Mouse (Mus musculus) adrenal gland, adult 2 months (tissue): ENCODE results near the gene Rnf32. TPM values are rescaled to one million over a fixed set of nuclear protein-coding genes. Genes with fewer than 3 reads are reported as not detected.

Experiments
- DNase-seq: peaks from one replicate; pipeline ENCODE4 v3.0.0; 2021
- long read RNA-seq: library from polyadenylated mRNA; stranded (forward); transcript quantifications from one replicate; pipeline ENCODE4 v2.0.0, GENCODE M21; 2021
- polyA plus RNA-seq: library from polyadenylated mRNA; depleted of rRNA; stranded (reverse); fragments of >200 nt; gene quantifications from 2 replicates; pipeline ENCODE4 v1.2.3, GENCODE M21; 2012; rRNA removed
- total RNA-seq, 2 experiments: library from RNA; stranded (reverse); gene quantifications; 2 replicates each; pipeline ENCODE4 v1.2.3; 2021

Rnf32 gene
- total RNA-seq = 1 to 10 TPM; 4.7 to 5.4 TPM
- polyA plus RNA-seq = 1.6 and 2.2 TPM in 2 replicates
- long read RNA-seq, partial matches to known transcripts = 1 of 3 reads
- long read RNA-seq, other reads (novel, unspliced or antisense) = 0 of 3 reads

DNA sequence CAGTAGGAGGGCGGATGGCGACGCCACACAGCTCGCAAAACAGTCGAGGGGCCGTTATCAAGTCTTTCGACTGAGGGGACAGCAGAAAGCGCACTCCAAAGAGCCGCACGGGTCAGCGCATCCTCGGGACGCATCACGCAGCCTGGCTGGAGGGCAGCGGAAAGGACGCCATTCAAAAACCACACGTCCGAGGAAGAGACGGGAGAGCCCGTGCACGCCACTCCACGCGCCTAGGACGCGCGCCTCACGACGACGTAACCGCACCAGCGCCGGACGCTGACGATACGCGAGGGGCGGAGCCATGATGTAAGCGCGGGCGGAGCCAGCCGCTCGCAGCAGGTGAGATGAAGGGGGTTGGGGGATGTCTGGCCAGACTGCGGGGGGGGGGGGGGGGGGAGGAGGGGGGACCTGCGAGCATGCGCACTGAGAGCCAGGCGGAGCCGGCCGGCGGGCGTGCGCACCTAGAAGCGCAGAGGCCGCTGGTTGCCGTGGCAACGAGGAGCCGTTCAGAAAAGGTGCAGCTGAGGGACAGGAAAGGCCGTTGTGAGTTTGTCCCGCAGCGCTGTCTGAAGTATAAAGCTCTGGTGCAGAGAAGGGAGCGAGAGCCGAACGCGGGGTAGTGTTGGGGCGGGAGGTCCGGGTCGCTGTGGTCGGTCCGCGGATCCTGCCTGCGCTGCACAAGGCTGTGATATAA lies at the start of gene Rnf32:
Gene Rnf32 (plus strand): TSS at position 423 of the 694 bp plus-strand sequence.
- peak; percentile 92 for DNase-seq

- DNase-seq = no peak
These were observed 45.6 kb upstream of the Rnf32 start for GRCm38 (mm10) chr5:29150146-29150545.

- no peak for DNase-seq
These were observed 35.9 kb upstream of the Rnf32 start for GRCm38 (mm10) chr5:29159849-29160248.

- no peak for DNase-seq
These were observed 28.8 kb upstream of the Rnf32 start for GRCm38 (mm10) chr5:29166947-29167346.

- DNase-seq = no peak
These were observed 25.6 kb upstream of the Rnf32 start for GRCm38 (mm10) chr5:29170193-29170592.

DNA sequence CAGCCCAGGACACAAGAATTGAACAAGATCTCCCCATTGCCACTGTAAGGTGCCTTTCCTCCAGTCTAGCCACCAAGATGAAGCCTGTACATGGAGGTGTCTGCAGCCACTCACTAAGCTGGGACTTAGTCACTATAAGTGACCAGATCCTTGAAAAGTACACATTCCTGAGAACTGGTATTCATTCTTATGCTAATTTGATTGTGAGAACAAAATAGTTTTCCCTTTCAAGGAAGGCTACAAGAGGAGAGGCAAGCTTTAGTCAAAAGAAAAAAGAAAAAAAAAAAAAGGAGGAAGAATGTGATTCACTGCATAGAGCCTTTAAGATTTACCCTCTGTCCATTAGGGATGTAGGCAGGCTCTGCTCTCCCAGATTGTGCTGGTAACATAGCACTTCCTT lies 24.6 kb upstream of the Rnf32 start:
- no peak for DNase-seq

DNA sequence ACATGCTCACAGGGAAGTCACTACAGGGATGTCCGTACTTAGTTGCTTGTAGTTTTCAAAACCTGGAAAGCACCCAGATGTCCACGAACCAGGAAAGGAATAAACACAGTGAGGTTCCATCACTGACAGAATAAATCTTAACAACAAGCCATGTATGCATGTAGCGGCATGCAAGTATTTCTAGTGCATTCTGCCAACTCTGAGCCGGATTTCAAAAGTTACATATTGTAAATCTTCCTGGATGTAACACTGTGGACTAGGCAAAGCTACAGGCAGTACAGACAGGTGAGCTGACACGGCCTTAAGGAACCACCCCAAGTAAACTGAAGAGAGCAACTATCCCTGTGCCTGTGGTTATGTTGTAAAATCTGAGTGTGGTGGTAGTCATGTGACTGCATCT lies 9.0 kb upstream of the Rnf32 start:
- no peak for DNase-seq

GRCm38 (mm10) chr5:29195231-29195569 lies 592 bp upstream of the Rnf32 start:
- DNase-seq = no peak

GRCm38 (mm10) chr5:29196264-29196658 lies 469 bp downstream of the Rnf32 start:
- no peak for DNase-seq

DNA sequence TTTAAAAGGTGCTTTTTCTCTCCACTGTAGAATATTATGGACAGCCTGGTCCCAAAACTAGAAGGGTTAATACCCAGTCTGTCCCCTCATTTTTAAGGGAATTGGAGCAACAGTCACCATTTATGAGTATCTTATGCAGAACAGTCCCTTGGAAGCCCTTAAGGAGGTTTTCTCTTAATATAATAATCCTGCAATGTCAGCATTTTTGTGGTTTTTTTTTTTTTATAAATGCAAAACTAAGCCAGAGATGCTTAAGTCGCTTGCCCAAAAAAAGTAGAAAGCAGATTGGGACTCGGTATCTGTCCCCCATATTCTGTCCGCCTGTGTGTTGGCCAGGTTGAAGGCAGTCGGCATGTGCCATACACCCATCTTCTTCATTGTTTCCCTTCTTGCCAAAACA lies 1.4 kb downstream of the Rnf32 start:
- DNase-seq = no peak

GRCm38 (mm10) chr5:29198960-29199488 lies 3.2 kb downstream of the Rnf32 start:
- no peak for DNase-seq

DNA sequence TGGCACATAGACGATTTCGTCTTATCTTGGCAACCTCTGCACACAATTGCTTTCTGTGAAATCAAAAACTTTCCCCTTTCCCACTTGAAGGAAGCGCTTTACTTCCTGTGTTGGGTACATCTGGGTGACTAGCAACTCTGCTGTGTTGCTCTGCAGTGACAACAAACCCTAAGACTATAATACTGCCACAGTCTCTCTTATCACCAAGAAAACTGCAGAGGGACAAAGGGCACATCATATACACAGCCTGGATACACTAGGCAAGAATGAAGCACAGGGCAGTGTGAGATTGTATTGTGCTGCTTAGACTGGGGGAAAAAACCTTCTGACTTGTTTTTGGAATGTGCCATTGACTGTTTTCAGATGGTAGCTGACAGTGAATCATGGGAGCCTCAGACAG lies 4.1 kb downstream of the Rnf32 start:
- no peak for DNase-seq

DNA sequence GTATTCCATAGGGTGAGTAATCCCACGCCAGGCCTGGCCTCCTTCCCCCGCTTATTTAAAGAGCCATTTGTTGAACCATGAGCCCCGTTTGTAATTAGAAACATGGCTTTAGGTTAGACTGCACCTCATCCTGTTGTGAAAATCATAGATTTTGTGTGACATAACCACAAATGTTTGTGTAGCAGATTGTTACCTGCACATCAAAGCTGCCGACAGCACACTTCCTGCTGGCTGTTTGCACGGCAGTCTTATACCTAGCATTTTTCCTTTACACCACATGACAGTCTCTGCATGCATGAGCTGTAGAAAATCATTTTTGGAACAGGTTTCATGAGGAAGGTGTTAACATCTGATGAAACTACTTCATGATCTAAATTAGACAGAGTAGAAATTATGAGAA lies 9.9 kb downstream of the Rnf32 start:
- DNase-seq = no peak

DNA sequence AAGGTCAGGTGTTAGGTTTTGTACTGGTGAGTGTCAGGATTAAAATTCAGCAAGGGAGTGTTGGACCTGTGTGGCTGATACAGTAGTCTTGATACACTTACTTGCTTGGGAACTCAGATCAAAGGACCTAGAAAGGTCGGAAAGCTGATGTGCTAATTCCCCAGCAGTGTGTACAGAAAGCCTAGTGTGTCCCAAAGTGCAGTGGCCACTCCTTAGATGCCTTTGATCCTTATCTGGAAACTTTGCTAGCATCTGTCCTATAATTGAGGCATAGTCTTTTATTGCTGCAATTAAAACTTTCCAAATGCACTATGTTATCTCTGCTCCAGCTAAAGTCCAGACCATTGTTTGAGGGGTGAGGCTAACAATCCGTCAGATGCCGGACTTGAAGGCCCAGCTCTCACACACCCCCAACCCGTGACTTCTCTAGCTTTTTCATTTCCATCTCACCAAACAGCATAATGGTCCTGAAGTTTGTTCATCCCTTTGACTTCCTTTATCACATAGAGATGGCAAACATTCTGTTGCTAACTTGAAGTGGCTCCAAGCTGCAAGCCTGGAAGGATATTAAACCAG lies 16.3 kb downstream of the Rnf32 start:
- DNase-seq = no peak

GRCm38 (mm10) chr5:29217997-29218396 lies 22.2 kb downstream of the Rnf32 start:
- no peak for DNase-seq

GRCm38 (mm10) chr5:29224089-29224488 lies 28.3 kb downstream of the Rnf32 start:
- no peak for DNase-seq

DNA sequence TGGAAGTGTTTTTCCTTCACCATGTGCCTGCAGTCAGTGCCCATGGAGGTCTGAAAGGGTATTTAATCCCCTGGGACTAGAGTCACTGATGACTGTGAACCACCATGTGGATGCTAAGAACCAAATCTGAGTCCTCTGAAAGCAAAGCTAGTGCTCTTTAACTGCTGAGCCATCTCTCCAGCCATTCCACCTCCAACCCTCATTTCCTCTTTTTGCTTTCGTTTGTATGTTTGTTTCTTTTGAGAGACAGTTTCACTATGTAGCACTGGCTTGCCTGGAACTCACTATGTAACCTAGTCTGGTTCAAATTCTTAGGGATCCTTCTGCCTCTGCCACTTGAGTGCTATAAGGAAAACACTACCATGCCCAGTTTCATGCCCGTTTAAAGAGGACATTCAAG lies 34.7 kb downstream of the Rnf32 start:
- DNase-seq = no peak

DNA sequence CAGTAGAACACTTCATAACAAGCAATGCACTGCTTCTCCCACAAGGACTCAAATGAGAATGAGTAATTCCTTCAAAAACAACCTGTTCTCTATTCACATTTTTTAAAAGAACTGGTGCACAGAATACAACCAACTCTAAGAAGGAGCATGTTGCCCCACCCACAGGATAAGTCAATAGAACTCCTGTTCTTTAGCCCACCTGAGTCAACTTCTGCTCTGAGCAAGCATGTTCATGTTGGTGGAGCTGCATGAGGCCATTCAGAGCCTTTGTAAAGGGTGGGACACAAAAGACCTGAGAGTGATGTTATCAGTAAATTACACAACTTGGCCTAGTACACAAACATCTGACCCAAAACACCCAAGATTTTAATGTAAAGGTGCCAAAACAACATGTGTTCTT lies 42.6 kb downstream of the Rnf32 start:
- no peak for DNase-seq

DNA sequence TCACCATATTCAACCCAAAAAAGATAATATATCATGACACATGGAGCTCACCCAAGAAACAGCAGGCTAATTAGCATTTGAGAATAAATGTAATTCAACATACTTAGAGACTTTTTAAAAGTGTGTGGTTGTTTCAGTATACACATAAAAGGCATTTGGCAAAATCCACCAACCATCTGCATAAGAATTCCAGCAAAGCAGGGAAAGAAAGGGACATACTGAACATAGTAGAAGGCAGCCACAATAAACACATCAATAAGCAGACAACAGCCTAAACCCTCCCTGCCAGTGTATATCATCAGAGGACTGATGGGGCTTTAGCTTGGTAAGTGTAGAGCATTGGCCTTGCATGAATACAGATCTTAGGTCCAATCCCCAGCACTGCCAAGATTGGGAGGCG lies 49.0 kb downstream of the Rnf32 start:
- DNase-seq = no peak

DNA sequence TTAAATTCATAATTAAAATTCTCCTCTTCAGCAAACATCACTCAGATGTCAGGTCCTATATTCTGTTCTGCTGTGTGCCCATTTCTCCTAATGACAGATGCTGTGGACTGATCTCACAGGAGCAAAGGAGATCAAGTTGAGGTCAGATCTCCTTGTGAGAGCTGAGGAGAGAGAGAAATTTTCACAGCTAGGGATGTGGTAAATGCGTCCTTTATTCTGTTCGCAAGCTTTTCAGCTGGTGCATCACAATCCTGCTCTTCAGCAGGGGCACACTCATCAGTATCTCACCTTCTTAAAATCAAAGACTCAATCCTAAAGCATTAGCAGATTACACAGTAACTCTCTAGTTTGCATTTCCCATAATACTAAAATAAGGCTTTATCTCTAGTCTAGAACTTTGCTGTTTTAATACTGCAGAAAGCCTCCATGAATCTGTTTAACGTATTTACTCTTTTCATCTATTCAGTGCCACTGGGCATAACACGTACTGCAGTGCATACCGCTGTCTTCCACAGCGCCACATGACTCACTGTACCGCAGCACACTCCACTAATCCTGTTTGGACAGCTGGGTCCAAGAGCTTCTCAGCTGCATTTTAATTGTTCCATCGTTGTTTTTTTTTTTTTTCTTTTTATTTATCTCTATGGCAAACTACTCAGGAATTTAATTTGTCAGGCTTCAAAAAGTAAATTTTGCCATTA lies 55.2 kb downstream of the Rnf32 start:
- DNase-seq = no peak

- DNase-seq = no peak
These were observed 55.7 kb downstream of the Rnf32 start for GRCm38 (mm10) chr5:29251496-29251873.

GRCm38 (mm10) chr5:29253876-29254275 lies 58.1 kb downstream of the Rnf32 start:
- DNase-seq = no peak

GRCm38 (mm10) chr5:29270879-29271278 lies 75.1 kb downstream of the Rnf32 start:
- peak; percentile 22 for DNase-seq
